Mouse (Mus musculus) thymus, adult 2 months (tissue): ENCODE measurements around the gene Pcbp1.
A peak's percentile ranks its signal among the peaks of the same experiment; 100 is the strongest.

ENCODE experiments used
- CTCF ChIP-seq: fragments of 200-500 bp; IDR thresholded peaks from 2 replicates; pipeline ENCODE4 v1.5.1; 2012; ENCODE audit warnings: mild to moderate bottlenecking, control low read depth, low read length, moderate library complexity, borderline replicate concordance; ENCODE audit not compliant: control insufficient read depth, poor library complexity, insufficient read depth; ENCODE audit errors: extremely low read depth
- POLR2A ChIP-seq: fragments of 200-500 bp; IDR thresholded peaks from 2 replicates; pipeline ENCODE4 v1.6.1; 2012; ENCODE audit warnings: mild to moderate bottlenecking, low read length, control low read depth, moderate library complexity; ENCODE audit not compliant: control insufficient read depth, poor library complexity, insufficient read depth; ENCODE audit errors: extremely low read depth

DNA sequence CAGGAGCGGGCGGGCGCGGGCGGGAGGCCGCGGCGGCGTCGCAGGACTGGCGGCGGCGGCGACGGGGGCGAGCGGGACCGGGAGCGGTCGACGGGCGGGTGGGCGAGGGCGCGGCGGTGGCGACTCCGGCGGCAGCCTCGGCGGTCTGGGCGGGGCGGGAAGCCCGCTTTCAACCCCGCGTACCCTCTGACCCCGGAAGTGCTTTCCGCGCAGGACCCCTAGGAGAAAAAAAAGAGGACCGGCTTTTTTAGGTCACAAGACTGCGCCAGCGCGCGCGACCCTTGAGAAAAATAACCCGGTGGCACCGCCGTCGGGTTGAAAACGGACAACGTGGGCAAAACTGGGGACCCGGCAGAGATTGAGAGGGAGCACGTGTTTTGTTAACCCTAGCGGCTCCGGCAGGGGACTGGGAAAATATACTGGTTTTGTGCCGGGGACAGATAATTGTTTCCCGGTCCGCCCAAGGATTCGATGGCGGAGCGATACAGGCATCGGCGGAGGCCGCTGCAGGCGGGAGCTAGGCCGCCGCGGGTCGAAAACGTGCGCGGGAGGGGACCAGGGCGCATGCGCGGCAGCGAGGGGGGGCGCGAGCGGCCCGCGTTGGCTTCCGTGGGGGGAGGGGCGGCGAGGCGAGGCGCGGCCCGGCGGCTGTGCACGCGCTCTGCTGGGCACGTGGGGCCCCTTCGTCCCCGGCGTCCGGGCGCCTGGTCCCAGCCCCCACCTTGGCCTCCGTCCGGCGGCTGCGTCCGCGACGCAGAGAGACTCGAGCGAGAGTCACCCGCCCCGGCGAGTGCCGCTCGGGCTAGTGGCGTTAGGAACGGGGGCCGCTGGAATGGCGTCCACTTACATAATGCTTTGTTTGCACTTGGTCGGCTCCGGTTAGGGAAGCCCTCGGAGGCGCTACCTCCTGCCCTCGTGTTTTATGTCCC is at the start of gene Pcbp1:
- TF ChIP-seq POLR2A (peak; percentile 97), CTCF (no peak)
